Mouse (Mus musculus) MEL (cell line): Measurements from ENCODE around the gene Cbl. TPM values are rescaled to one million over a fixed set of nuclear protein-coding genes. Genes with fewer than 3 reads are reported as not detected.
A peak's percentile ranks its signal among the peaks of the same experiment; 100 is the strongest.

ENCODE experiments used
- DNase-seq: peaks from one replicate; pipeline ENCODE4 v3.0.0; 2011; ENCODE audit warnings: low read depth, low spot score
- H3K27ac ChIP-seq: 2 replicates; pipeline ENCODE4 v1.5.1; 2012; ENCODE audit warnings: low read depth, mild to moderate bottlenecking, control low read depth, low read length, moderate library complexity; ENCODE audit not compliant: control insufficient read depth
- H3K27me3 ChIP-seq, 2 experiments: fragments of 150-350 bp in 1 of 2; sonication (generic) in 1 of 2; 2 replicates each; pipeline ENCODE4 v1.6.1; 2012; ENCODE audit warnings: low read length in 2 of 2, mild to moderate bottlenecking in 2 of 2, improper control_type of control experiment in 1 of 2, moderate library complexity in 1 of 2; ENCODE audit not compliant: insufficient read depth in 2 of 2, control insufficient read depth in 1 of 2
- H3K36me3 ChIP-seq, 2 experiments: 2 replicates each; pipeline ENCODE4 v1.6.1; 2012 to 2014; ENCODE audit warnings: low read length in 2 of 2, improper control_type of control experiment in 1 of 2, inconsistent platforms in 1 of 2, mild to moderate bottlenecking in 1 of 2; ENCODE audit not compliant: insufficient read depth in 2 of 2, control insufficient read depth in 1 of 2
- H3K4me1 ChIP-seq, 2 experiments: fragments of 150-350 bp in 1 of 2; sonication (generic) in 1 of 2; 2 replicates each; pipeline ENCODE4 v1.6.1; 2012; ENCODE audit warnings: low read length in 2 of 2, improper control_type of control experiment in 1 of 2, mild to moderate bottlenecking in 1 of 2; ENCODE audit not compliant: insufficient read depth in 2 of 2, control insufficient read depth in 1 of 2
- H3K4me3 ChIP-seq, 2 experiments: fragments of 150-350 bp in 1 of 2; sonication (generic) in 1 of 2; 2 replicates each; pipeline ENCODE4 v1.5.1; 2012; ENCODE audit warnings: low read depth in 2 of 2, low read length in 2 of 2, mild to moderate bottlenecking in 2 of 2, moderate library complexity in 2 of 2, control low read depth in 1 of 2, improper control_type of control experiment in 1 of 2; ENCODE audit not compliant: control insufficient read depth in 1 of 2, insufficient read depth in 1 of 2
- H3K79me2 ChIP-seq: 2 replicates; pipeline ENCODE4 v1.6.1; 2012; ENCODE audit warnings: mild to moderate bottlenecking, low read length, moderate library complexity; ENCODE audit not compliant: control insufficient read depth, poor library complexity, insufficient read depth
- H3K9ac ChIP-seq: 2 replicates; pipeline ENCODE4 v1.6.1; 2012; ENCODE audit warnings: low read depth, mild to moderate bottlenecking, control low read depth, low read length, moderate library complexity; ENCODE audit not compliant: control insufficient read depth, poor library complexity, severe bottlenecking
- H3K9me3 ChIP-seq: fragments of 150-350 bp; sonication (generic); replicated peaks from 2 replicates; pipeline ENCODE4 v1.6.1; 2012; ENCODE audit warnings: mild to moderate bottlenecking, low read length, improper control_type of control experiment, moderate library complexity; ENCODE audit not compliant: insufficient read depth
- CHD2 ChIP-seq: IDR thresholded peaks from 2 replicates; pipeline ENCODE4 v1.6.1; 2011; ENCODE audit warnings: low read length, improper control_type of control experiment
- CTCF ChIP-seq, 3 experiments: IDR thresholded peaks in 2 of 3; conservative IDR thresholded peaks in 1 of 3; 2 replicates each; pipeline ENCODE4 v1.5.1; 2011 to 2012; ENCODE audit warnings: low read length in 3 of 3, low read depth in 2 of 3, mild to moderate bottlenecking in 2 of 3, improper control_type of control experiment in 1 of 3, inconsistent platforms in 1 of 3, mixed read lengths in 1 of 3, moderate library complexity in 1 of 3; ENCODE audit not compliant: control insufficient read depth in 1 of 3, insufficient read depth in 1 of 3, poor library complexity in 1 of 3, severe bottlenecking in 1 of 3
- E2F4 ChIP-seq: IDR thresholded peaks from 2 replicates; pipeline ENCODE4 v1.6.1; 2011; ENCODE audit warnings: low read depth, low read length, improper control_type of control experiment, borderline replicate concordance
- ELF1 ChIP-seq: IDR thresholded peaks from 2 replicates; pipeline ENCODE4 v1.6.1; 2014; ENCODE audit warnings: low read depth, mild to moderate bottlenecking, inconsistent platforms, low read length, improper control_type of control experiment, moderate library complexity
- ETS1 ChIP-seq: IDR thresholded peaks from 2 replicates; pipeline ENCODE4 v1.6.1; 2012; ENCODE audit warnings: low read depth, mild to moderate bottlenecking, inconsistent platforms, low read length, improper control_type of control experiment, moderate library complexity
- GABPA ChIP-seq: IDR thresholded peaks from 2 replicates; pipeline ENCODE4 v1.6.1; 2012; ENCODE audit warnings: low read depth, mild to moderate bottlenecking, inconsistent platforms, low read length, improper control_type of control experiment, moderate library complexity
- GATA1 ChIP-seq: IDR thresholded peaks from 2 replicates; pipeline ENCODE4 v1.6.1; 2011; ENCODE audit warnings: low read depth, low read length, improper control_type of control experiment
- JUND ChIP-seq: IDR thresholded peaks from 2 replicates; pipeline ENCODE4 v1.6.1; 2011; ENCODE audit warnings: low read depth, mild to moderate bottlenecking, improper control_type of control experiment, low read length
- KAT2A ChIP-seq: conservative IDR thresholded peaks from 2 replicates; pipeline ENCODE4 v1.6.1; 2012; ENCODE audit warnings: low read depth, low read length, improper control_type of control experiment, inconsistent platforms
- MAFK ChIP-seq: IDR thresholded peaks from 2 replicates; pipeline ENCODE4 v1.6.1; 2011; ENCODE audit warnings: low read depth, mild to moderate bottlenecking, low read length, improper control_type of control experiment, borderline replicate concordance
- MEF2A ChIP-seq: IDR thresholded peaks from 2 replicates; pipeline ENCODE4 v1.6.1; 2014; ENCODE audit warnings: low read depth, mild to moderate bottlenecking, inconsistent platforms, low read length, improper control_type of control experiment; ENCODE audit not compliant: poor library complexity, insufficient replicate concordance, severe bottlenecking; ENCODE audit errors: extremely low read depth
- MYB ChIP-seq: IDR thresholded peaks from 2 replicates; pipeline ENCODE4 v1.6.1; 2011; ENCODE audit warnings: mild to moderate bottlenecking, low read depth, low read length, improper control_type of control experiment
- NELFE ChIP-seq: IDR thresholded peaks from 2 replicates; pipeline ENCODE4 v1.6.1; 2011; ENCODE audit warnings: low read depth, low read length, improper control_type of control experiment
- POLR2A ChIP-seq, 2 experiments: IDR thresholded peaks; 2 replicates each; pipeline ENCODE4 v1.6.1; 2011 to 2012; ENCODE audit warnings: low read length in 2 of 2, mild to moderate bottlenecking in 2 of 2, control low read depth in 1 of 2, improper control_type of control experiment in 1 of 2, low read depth in 1 of 2, moderate library complexity in 1 of 2; ENCODE audit not compliant: control insufficient read depth in 1 of 2, insufficient read depth in 1 of 2, poor library complexity in 1 of 2
- RAD21 ChIP-seq: IDR thresholded peaks from 2 replicates; pipeline ENCODE4 v1.6.1; 2011; ENCODE audit warnings: mild to moderate bottlenecking, low read depth, low read length, improper control_type of control experiment
- RCOR1 ChIP-seq: IDR thresholded peaks from 2 replicates; pipeline ENCODE4 v1.6.1; 2012; ENCODE audit warnings: low read depth, mild to moderate bottlenecking, inconsistent platforms, low read length, improper control_type of control experiment
- SMC3 ChIP-seq: IDR thresholded peaks from 2 replicates; pipeline ENCODE4 v1.6.1; 2011; ENCODE audit warnings: low read depth, low read length, improper control_type of control experiment
- TCF12 ChIP-seq: IDR thresholded peaks from 2 replicates; pipeline ENCODE4 v1.6.1; 2014; ENCODE audit warnings: low read depth, mild to moderate bottlenecking, inconsistent platforms, low read length, improper control_type of control experiment, moderate library complexity
- UBTF ChIP-seq: IDR thresholded peaks from 2 replicates; pipeline ENCODE4 v1.6.1; 2012; ENCODE audit warnings: low read depth, mild to moderate bottlenecking, inconsistent platforms, low read length, improper control_type of control experiment, moderate library complexity, borderline replicate concordance; ENCODE audit not compliant: insufficient read depth
- USF1 ChIP-seq: IDR thresholded peaks from 2 replicates; pipeline ENCODE4 v1.6.1; 2014; ENCODE audit warnings: low read depth, mild to moderate bottlenecking, inconsistent platforms, low read length, improper control_type of control experiment, moderate library complexity
- ZC3H11A ChIP-seq: IDR thresholded peaks from 2 replicates; pipeline ENCODE4 v1.6.1; 2012; ENCODE audit warnings: low read depth, mild to moderate bottlenecking, inconsistent platforms, low read length, improper control_type of control experiment
- ZMIZ1 ChIP-seq: IDR thresholded peaks from 2 replicates; pipeline ENCODE4 v1.6.1; 2012; ENCODE audit warnings: low read depth, mild to moderate bottlenecking, inconsistent platforms, low read length, improper control_type of control experiment, moderate library complexity
- ZNF384 ChIP-seq: IDR thresholded peaks from 2 replicates; pipeline ENCODE4 v1.6.1; 2012; ENCODE audit warnings: low read depth, mild to moderate bottlenecking, inconsistent platforms, low read length, improper control_type of control experiment
- polyA plus RNA-seq, 2 experiments: library from polyadenylated mRNA; stranded (reverse) in 1 of 2; unstranded in 1 of 2; fragments of >175 nt in 1 of 2; fragments of >200 nt in 1 of 2; gene quantifications; 2 replicates each; pipeline versions ENCODE4 v1.2.1 to v1.2.4; 2012; ENCODE audit warnings: low replicate concordance in 2 of 2, low read depth in 1 of 2; ENCODE audit not compliant: insufficient read length in 2 of 2, insufficient read depth in 1 of 2, missing spikeins in 1 of 2
- total RNA-seq: library from RNA; depleted of rRNA; stranded (reverse); fragments of 300-350 nt; gene quantifications from 2 replicates; pipeline ENCODE4 v1.2.3, GENCODE M21; 2012

Gene Cbl
- total and polyA plus RNA-seq, 3 experiments, result 9.1 to 41.1 (median 36.8) TPM

DNA sequence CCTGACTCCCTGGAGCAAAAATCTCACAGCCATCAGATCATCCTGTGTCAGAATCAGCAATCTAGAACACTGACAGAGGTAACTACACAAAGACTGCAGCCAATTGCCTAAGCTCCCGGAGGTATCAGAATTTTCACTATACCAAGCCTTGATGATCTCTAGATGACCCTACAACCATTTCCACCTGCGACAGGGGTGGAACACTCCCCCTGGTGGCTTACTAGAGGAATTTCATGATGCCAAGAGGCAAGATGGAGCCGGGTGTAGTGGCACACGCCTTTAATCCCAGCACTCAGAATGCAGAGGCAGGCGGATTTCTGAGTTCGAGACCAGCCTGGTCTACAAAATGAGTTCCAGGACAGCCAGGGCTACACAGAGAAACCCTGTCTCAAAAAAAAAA lies 109.5 kb downstream of the Cbl start (continued):
- no peak for TF ChIP-seq NELFE
- no peak for TF ChIP-seq MEF2A
- no peak for TF ChIP-seq ZNF384
- TF ChIP-seq GATA1, result no peak

- H3K27ac ChIP-seq, result no peak overlapping the region
- H3K9me3 ChIP-seq, result no peaks in the 10 kb centered on the region
- H3K27me3 ChIP-seq, result no peaks in the 10 kb centered on the region
- DNase-seq, result no peak
- no peak for TF ChIP-seq JUND
- no peaks in the 10 kb centered on the region for H3K79me2 ChIP-seq
- H3K9ac ChIP-seq, result no peak overlapping the region
- no peaks in the 10 kb centered on the region for H3K4me1 ChIP-seq
- no peaks in the 10 kb centered on the region for H3K36me3 ChIP-seq
- H3K4me3 ChIP-seq, result no peak overlapping the region
Measured at GRCm38 (mm10) chr9:44119948-44120465, 113.8 kb downstream of the Cbl start.

- no peak for TF ChIP-seq CHD2
- TF ChIP-seq ZNF384, result peak; percentile 52; the same call in 1 of the 2 replicates
- TF ChIP-seq GABPA, result no peak
- peak; percentile 71 for TF ChIP-seq SMC3
- TF ChIP-seq RAD21, result peak; percentile 79
- TF ChIP-seq KAT2A, result no peak
- no peak for TF ChIP-seq JUND
- peak; percentile 65 for TF ChIP-seq ZC3H11A
- TF ChIP-seq CTCF (IDR thresholded peaks at IDR 0.05 in 2 of 3, conservative IDR thresholded peaks at IDR 0.05 in 1 of 3; ENCODE audit: control insufficient read depth in 1 of 3, insufficient read depth in 1 of 3, low read depth in 2 of 3, low read length in 3 of 3, poor library complexity in 1 of 3, severe bottlenecking in 1 of 3), result peak; percentile 92 to 96 (median 94)
- peak; percentile 82 for DNase-seq
- H3K9ac ChIP-seq, result no peak overlapping the region
- H3K79me2 ChIP-seq, result no peaks in the 10 kb centered on the region
- H3K4me3 ChIP-seq, result no peak overlapping the region
- H3K27ac ChIP-seq, result no peak overlapping the region
- H3K9me3 ChIP-seq, result no peaks in the 10 kb centered on the region
- peaks cover 0 to 4% of the 10 kb centered on the region in 2 experiments; a peak in 2 of 4 replicates for H3K4me1 ChIP-seq
- no peaks in the 10 kb centered on the region for H3K27me3 ChIP-seq
- H3K36me3 ChIP-seq, result peaks cover 0 to 3% of the 10 kb centered on the region in 2 experiments; a peak in 2 of 4 replicates
Measured at GRCm38 (mm10) chr9:44119011-44119410, 114.8 kb downstream of the Cbl start.

GRCm38 (mm10) chr9:44116182-44116581 lies 117.7 kb downstream of the Cbl start:
- Histone ChIP-seq H3K36me3 (peaks cover 0 to 5% of the 10 kb centered on the region in 2 experiments; a peak in 2 of 4 replicates), H3K79me2 (peaks cover 12% of the 10 kb centered on the region), H3K27me3 (no peaks in the 10 kb centered on the region), H3K9me3 (no peaks in the 10 kb centered on the region), H3K4me3 (no peak overlapping the region), H3K27ac (no peak overlapping the region), H3K4me1 (peaks cover 0 to 7% of the 10 kb centered on the region in 2 experiments; a peak in 2 of 4 replicates), H3K9ac (no peak overlapping the region)
- peak; percentile 39 for DNase-seq
- no peak for TF ChIP-seq E2F4
- no peak for TF ChIP-seq TCF12
- no peak for TF ChIP-seq POLR2A (IDR thresholded peaks at IDR 0.05; ENCODE audit: control insufficient read depth in 1 of 2, insufficient read depth in 1 of 2, low read depth in 1 of 2, low read length in 2 of 2, poor library complexity in 1 of 2)
- no peak for TF ChIP-seq NELFE
- TF ChIP-seq RAD21, result no peak; the same call in none of the 2 replicates
- TF ChIP-seq MYB, result no peak
- no peak for TF ChIP-seq ZMIZ1
- no peak for TF ChIP-seq GATA1
- TF ChIP-seq RCOR1, result no peak
- peak; percentile 15 to 52 (median 42); a peak in 4 of 6 replicates for TF ChIP-seq CTCF (IDR thresholded peaks at IDR 0.05 in 2 of 3, conservative IDR thresholded peaks at IDR 0.05 in 1 of 3; ENCODE audit: control insufficient read depth in 1 of 3, insufficient read depth in 1 of 3, low read depth in 2 of 3, low read length in 3 of 3, poor library complexity in 1 of 3, severe bottlenecking in 1 of 3)
- TF ChIP-seq ELF1, result no peak
- TF ChIP-seq KAT2A, result no peak
- no peak for TF ChIP-seq MAFK
- no peak for TF ChIP-seq ZNF384
- no peak for TF ChIP-seq GABPA
- TF ChIP-seq UBTF, result no peak
- TF ChIP-seq ETS1, result no peak
- no peak for TF ChIP-seq USF1
